Mouse (Mus musculus) heart, adult 18-20 months (tissue): ENCODE data around the gene BC024978. TPM values are rescaled to one million over a fixed set of nuclear protein-coding genes. Genes with fewer than 3 reads are reported as not detected.
A peak's percentile ranks its signal among the peaks of the same experiment; 100 is the strongest.

Source experiments
- DNase-seq, 2 experiments: peaks; one replicate each; pipeline ENCODE4 v3.0.0; 2021 to 2022; ENCODE audit warnings: mixed read lengths in 1 of 2
- microRNA-seq, 2 experiments: library from miRNA; unstranded; fragments of <30 nt; microRNA quantifications; one replicate each; pipeline ENCODE4 v1.2.0; 2022
- total RNA-seq, 2 experiments: library from RNA; stranded (reverse); gene quantifications; 2 replicates each; pipeline ENCODE4 v1.2.3; 2021

The BC024978 gene
- total RNA-seq, 2 experiments from 2014 or later, result 10.8 to 15.7 TPM

- peak in 1 of 2 experiments; percentile 49 for DNase-seq
Observed at GRCm38 (mm10) chr7:27259271-27259721, 63.7 kb downstream of the BC024978 start.

DNA sequence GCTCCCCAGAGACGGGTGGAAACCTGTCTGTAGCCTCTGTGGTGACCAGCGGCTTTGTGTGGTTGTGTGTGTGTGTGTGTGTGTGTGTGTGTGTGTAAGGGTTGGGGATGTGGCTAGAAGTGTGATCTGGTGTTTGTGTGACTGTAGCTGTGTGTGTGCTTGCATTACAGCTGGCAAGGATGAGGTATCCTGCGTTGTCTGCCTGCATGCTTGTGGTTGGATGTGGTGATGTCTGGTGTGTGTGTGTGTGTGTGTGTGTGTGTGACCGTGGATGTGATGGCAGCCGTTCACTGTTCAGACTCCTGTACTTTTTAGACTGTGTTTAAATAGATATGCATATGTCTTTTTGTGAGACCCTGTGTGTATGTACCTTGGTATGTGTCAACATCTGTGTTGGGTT lies 64.2 kb downstream of the BC024978 start:
- no peak for DNase-seq

Small RNA genes within 50 kb of the gene (microRNA-seq; reads per million reads assigned to microRNA genes)
- gene Mir1191, result 0 to 0.27 reads per million in 2 experiments
- 0 reads per million in 2 experiments for gene Mir3101

Other genes starting within 250 kb of the BC024978 start
- not detected for gene Cyp2a12, start 166.7 kb upstream of the BC024978 start, total RNA-seq
- gene Cyp2f2, start 75.9 kb upstream of the BC024978 start, total RNA-seq, result 10 to 100 TPM in 1 of 2 experiments, under 1 TPM in 1; 0.92 to 47.3 TPM
- not detected for gene Cyp2t4, start 42.1 kb upstream of the BC024978 start, total RNA-seq
- gene Egln2, start 29.0 kb upstream of the BC024978 start, total RNA-seq, result 10 to 100 TPM; 58.6 to 60.1 TPM
- gene Rab4b, start 16.9 kb upstream of the BC024978 start, total RNA-seq, result 10 to 100 TPM; 10.5 to 11.6 TPM
- gene Gm21983, start 14.7 kb upstream of the BC024978 start, total RNA-seq, result not detected
- gene Mia, start 14.6 kb upstream of the BC024978 start, total RNA-seq, result under 1 TPM in 1 of 2 experiments, not detected in 1; 0.57 TPM
- gene Snrpa, start 490 bp downstream of the BC024978 start, total RNA-seq, result 10 to 100 TPM; 40.1 to 40.2 TPM
- gene Itpkc, start 32.9 kb downstream of the BC024978 start, total RNA-seq, result 1 to 10 TPM; 4.6 TPM
- gene Coq8b, start 37.2 kb downstream of the BC024978 start, total RNA-seq, result 10 to 100 TPM in 1 of 2 experiments, 1 to 10 TPM in 1; 9.8 to 11.3 TPM
- 1 to 10 TPM; 2.4 to 3.3 TPM for gene Numbl, start 62.7 kb downstream of the BC024978 start, total RNA-seq
- 100 to 1,000 TPM; 185 to 206 TPM for gene Ltbp4, start 141.9 kb downstream of the BC024978 start, total RNA-seq
- gene Shkbp1, start 160.2 kb downstream of the BC024978 start, total RNA-seq, result 1 to 10 TPM; 5.6 to 6.3 TPM
- not detected for gene Gm20479, start 161.6 kb downstream of the BC024978 start, total RNA-seq